Mouse (Mus musculus): ENCODE measurements at regions not wholly inside any gene's neighbourhood (a gene's known extent, or its start where the extent isn't known, plus 50 kb on each side); places are given as distances from the start of the nearest gene placed in this dataset.
"Not testable (repeated sequence)": the region's sequence is repeated elsewhere in the genome, so short reads cannot be mapped to it uniquely, and the experiment has no call there.

DNA sequence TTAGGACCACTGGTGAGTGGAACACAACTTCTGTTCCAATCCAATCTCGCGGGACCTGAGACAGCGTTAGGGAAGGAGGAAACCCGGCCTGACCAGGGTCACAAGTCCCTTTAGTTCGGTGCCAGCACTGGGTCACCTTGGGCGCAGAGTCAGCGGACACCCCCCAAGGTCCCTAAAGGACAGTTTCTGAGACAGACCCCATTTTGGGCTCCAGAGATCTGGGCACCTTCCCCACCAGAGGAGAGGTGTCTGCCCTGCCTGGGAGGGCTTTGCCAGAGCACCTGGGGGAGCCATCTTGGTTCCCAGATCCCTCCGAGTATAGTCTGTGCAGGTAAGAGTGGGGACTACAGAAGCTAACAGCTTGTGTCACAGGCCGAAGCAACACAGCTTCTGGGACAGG is 270.5 kb upstream of the Impg1 start:
- H3K36me3 ChIP-seq (ENCODE audit: control insufficient read depth, insufficient read depth, low read length); H3K9ac ChIP-seq (ENCODE audit: low read length); DNase-seq (ENCODE audit: low spot score); ATAC-seq (ENCODE audit: insufficient number of reproducible peaks, low FRiP score, low TSS enrichment, low read depth); H3K9me3 ChIP-seq (ENCODE audit: control insufficient read depth, low read length); H3K4me3 ChIP-seq (ENCODE audit: low read depth, low read length); H3K27ac ChIP-seq (replicated peaks; ENCODE audit: low read depth, low read length); H3K4me1 ChIP-seq (ENCODE audit: control insufficient read depth, insufficient read depth, low read length); H3K27me3 ChIP-seq (ENCODE audit: control insufficient read depth, insufficient read depth, low read length); H3K4me2 ChIP-seq (ENCODE audit: low read depth, severe bottlenecking): not testable (repeated sequence)
- 91% methylated on average over 9 of the region's 9 CpGs for WGBS

DNA sequence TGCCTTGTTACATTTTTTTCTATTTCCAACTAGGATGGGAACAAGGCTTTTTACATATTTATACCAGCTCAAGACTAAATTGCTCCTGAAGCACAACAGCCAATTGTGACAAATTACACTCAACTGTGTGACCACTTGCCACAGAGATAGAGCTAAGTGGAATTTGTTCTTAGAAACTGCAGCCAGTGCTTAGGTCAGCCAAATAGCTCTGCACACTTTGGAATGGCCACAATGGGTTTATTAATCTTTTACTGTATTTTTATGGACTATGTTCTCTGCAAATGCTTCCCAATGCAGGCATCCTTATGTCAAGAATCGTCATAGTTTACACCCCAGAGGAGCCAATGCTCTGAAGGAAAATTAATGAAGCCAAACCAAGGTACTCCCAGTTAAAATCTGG is 267.7 kb upstream of the Impg1 start:
- WGBS = 74% methylated on average over 1 of the region's 1 CpGs
- DNase-seq (ENCODE audit: low spot score) = no peak
- no peak for ATAC-seq (ENCODE audit: insufficient number of reproducible peaks, low FRiP score, low TSS enrichment, low read depth)
- H3K36me3 ChIP-seq (ENCODE audit: control insufficient read depth, insufficient read depth, low read length) = no peaks in the 10 kb centered on the region
- H3K4me3 ChIP-seq (ENCODE audit: low read depth, low read length) = no peak overlapping the region
- no peak overlapping the region for H3K9ac ChIP-seq (ENCODE audit: low read length)
- H3K4me2 ChIP-seq (ENCODE audit: low read depth, severe bottlenecking) = no peak overlapping the region
- no peaks in the 10 kb centered on the region for H3K9me3 ChIP-seq (ENCODE audit: control insufficient read depth, low read length)
- H3K27ac ChIP-seq (replicated peaks; ENCODE audit: low read depth, low read length) = no peak overlapping the region
- no peaks in the 10 kb centered on the region for H3K4me1 ChIP-seq (ENCODE audit: control insufficient read depth, insufficient read depth, low read length)
- H3K27me3 ChIP-seq (ENCODE audit: control insufficient read depth, insufficient read depth, low read length) = no peaks in the 10 kb centered on the region

DNA sequence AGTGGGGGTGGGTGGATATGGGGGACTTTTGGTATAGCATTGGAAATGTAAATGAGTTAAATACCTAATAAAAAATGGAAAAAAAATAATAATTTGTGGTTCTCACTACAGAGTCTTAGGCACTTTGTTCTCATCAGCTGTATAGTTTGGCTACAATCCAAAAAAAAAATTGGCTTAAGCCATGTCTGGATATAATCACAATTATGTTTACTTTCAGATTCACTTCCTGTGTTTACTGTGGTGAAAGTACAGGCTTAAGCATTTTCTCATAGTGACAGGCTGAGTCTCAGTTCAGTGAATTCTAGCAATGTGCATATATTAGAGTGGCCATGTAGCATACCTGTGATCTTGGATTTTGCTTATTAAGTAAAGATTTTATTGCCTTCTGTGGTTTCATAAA is 258.4 kb upstream of the Impg1 start:
- no peaks in the 10 kb centered on the region for H3K36me3 ChIP-seq (ENCODE audit: control insufficient read depth, insufficient read depth, low read length)

DNA sequence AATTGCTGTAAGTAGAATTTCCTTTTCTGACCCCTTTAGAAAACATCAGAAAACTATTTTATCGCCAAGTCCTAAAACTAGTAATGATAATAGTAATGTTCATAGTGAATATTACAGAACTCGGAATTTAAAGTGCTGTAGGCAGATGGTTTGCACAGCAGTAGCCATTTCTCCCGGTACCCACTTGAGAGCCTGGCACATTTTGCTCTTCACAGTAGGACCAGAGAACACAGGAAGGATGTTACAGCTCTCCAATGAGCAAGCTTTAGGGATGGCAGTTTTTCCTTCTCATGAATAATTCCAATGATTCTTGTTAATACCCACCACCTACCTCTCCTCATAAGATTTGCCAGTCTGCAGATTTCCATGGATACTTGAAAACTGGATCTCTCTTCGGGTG is 253.2 kb upstream of the Impg1 start:
- no peaks in the 10 kb centered on the region for H3K9me3 ChIP-seq (ENCODE audit: control insufficient read depth, low read length)
- 90% methylated on average over 4 of the region's 4 CpGs for WGBS
- no peak overlapping the region for H3K27ac ChIP-seq (replicated peaks; ENCODE audit: low read depth, low read length)
- H3K4me3 ChIP-seq (ENCODE audit: low read depth, low read length) = no peak overlapping the region
- no peak overlapping the region for H3K9ac ChIP-seq (ENCODE audit: low read length)
- ATAC-seq (ENCODE audit: insufficient number of reproducible peaks, low FRiP score, low TSS enrichment, low read depth) (no peak), DNase-seq (ENCODE audit: low spot score) (no peak)
- H3K4me2 ChIP-seq (ENCODE audit: low read depth, severe bottlenecking) = no peak overlapping the region
- no peaks in the 10 kb centered on the region for H3K4me1 ChIP-seq (ENCODE audit: control insufficient read depth, insufficient read depth, low read length)
- H3K27me3 ChIP-seq (ENCODE audit: control insufficient read depth, insufficient read depth, low read length) = no peaks in the 10 kb centered on the region
- H3K36me3 ChIP-seq (ENCODE audit: control insufficient read depth, insufficient read depth, low read length) = no peaks in the 10 kb centered on the region

More for the DNA sequence above, 258.4 kb upstream of the Impg1 start:
- H3K4me3 ChIP-seq (ENCODE audit: low read depth, low read length) = no peak overlapping the region
- no peaks in the 10 kb centered on the region for H3K4me1 ChIP-seq (ENCODE audit: control insufficient read depth, insufficient read depth, low read length)
- H3K4me2 ChIP-seq (ENCODE audit: low read depth, severe bottlenecking) = no peak overlapping the region
- no peak overlapping the region for H3K27ac ChIP-seq (replicated peaks; ENCODE audit: low read depth, low read length)
- no peak for ATAC-seq (ENCODE audit: insufficient number of reproducible peaks, low FRiP score, low TSS enrichment, low read depth)
- no peak for DNase-seq (ENCODE audit: low spot score)
- H3K27me3 ChIP-seq (ENCODE audit: control insufficient read depth, insufficient read depth, low read length) = no peaks in the 10 kb centered on the region
- no peaks in the 10 kb centered on the region for H3K9me3 ChIP-seq (ENCODE audit: control insufficient read depth, low read length)
- H3K9ac ChIP-seq (ENCODE audit: low read length) = no peak overlapping the region

DNA sequence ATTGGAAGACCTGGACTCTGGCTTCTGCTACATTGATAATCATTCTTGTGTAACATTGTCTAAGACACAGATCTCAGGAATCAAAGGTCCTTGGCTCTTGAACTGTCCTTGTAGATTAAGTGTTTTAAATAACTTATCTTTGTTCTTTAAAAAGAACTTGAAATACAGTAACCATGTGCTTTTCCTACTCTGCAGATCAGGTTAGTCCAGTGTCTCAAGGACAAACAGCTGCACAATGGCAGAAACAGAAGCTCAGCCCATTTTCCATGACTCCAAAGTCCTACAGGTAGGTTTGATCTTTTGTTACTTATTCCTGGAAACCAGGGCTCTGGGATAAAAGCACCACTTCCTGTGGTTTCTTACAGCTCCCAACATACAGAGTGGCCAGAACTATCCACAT is 244.5 kb upstream of the Impg1 start:
- H3K4me3 ChIP-seq (ENCODE audit: low read depth, low read length) = no peak overlapping the region
- H3K36me3 ChIP-seq (ENCODE audit: control insufficient read depth, insufficient read depth, low read length) = no peaks in the 10 kb centered on the region
- no peaks in the 10 kb centered on the region for H3K27me3 ChIP-seq (ENCODE audit: control insufficient read depth, insufficient read depth, low read length)
- no peak overlapping the region for H3K9ac ChIP-seq (ENCODE audit: low read length)
- no peaks in the 10 kb centered on the region for H3K9me3 ChIP-seq (ENCODE audit: control insufficient read depth, low read length)
- H3K4me2 ChIP-seq (ENCODE audit: low read depth, severe bottlenecking) = no peak overlapping the region
- ATAC-seq (ENCODE audit: insufficient number of reproducible peaks, low FRiP score, low TSS enrichment, low read depth) (no peak), DNase-seq (ENCODE audit: low spot score) (no peak)
- no peaks in the 10 kb centered on the region for H3K4me1 ChIP-seq (ENCODE audit: control insufficient read depth, insufficient read depth, low read length)
- no peak overlapping the region for H3K27ac ChIP-seq (replicated peaks; ENCODE audit: low read depth, low read length)

DNA sequence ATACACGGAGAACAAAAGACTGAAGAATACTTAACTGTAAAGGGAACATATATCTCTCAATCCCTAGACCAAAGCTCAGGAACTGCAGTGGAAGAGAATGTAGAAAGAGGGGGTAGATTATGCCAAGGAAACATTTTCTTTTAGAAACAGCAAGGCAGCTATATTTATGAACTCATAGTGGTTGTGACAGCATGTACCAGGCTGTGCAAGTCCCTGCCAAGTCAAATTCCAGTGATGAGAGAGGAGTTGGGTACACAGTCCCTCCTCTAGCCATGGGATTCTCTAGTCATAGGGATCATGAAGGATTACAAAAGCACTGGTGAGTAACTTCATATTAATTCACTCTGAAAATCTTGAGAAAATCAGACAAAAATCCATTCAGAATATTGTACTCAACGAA is 240.0 kb upstream of the Impg1 start:
- no peak overlapping the region for H3K9ac ChIP-seq (ENCODE audit: low read length)
- no peak overlapping the region for H3K4me2 ChIP-seq (ENCODE audit: low read depth, severe bottlenecking)
- H3K27me3 ChIP-seq (ENCODE audit: control insufficient read depth, insufficient read depth, low read length) = no peaks in the 10 kb centered on the region
- H3K36me3 ChIP-seq (ENCODE audit: control insufficient read depth, insufficient read depth, low read length) = no peaks in the 10 kb centered on the region
- DNase-seq (ENCODE audit: low spot score) = no peak
- WGBS = 87% methylated on average over 2 of the region's 2 CpGs
- H3K4me3 ChIP-seq (ENCODE audit: low read depth, low read length) = no peak overlapping the region
- no peak overlapping the region for H3K27ac ChIP-seq (replicated peaks; ENCODE audit: low read depth, low read length)
- no peaks in the 10 kb centered on the region for H3K9me3 ChIP-seq (ENCODE audit: control insufficient read depth, low read length)
- no peak for ATAC-seq (ENCODE audit: insufficient number of reproducible peaks, low FRiP score, low TSS enrichment, low read depth)
- H3K4me1 ChIP-seq (ENCODE audit: control insufficient read depth, insufficient read depth, low read length) = no peaks in the 10 kb centered on the region

DNA sequence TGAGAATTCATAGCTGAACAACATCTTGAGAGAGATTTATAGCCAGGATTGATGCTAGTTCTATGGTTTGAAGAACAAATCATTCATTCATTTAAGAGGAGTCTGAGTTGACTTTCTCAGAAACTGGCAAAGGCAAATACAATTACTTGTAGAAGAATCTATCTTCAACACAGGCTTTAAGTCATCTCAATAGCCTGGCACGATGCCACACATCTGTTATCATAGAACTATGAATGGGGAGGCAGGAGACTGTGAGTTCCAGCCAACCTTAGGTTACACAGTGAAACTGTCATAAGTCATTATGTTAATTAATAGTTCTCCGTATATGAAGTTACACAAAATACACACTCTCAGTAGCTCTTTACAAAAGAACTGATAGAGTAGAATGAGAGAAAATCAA is 231.9 kb upstream of the Impg1 start:
- H3K9ac ChIP-seq (ENCODE audit: low read length) = no peak overlapping the region
- WGBS = 87% methylated on average over 2 of the region's 2 CpGs
- no peaks in the 10 kb centered on the region for H3K36me3 ChIP-seq (ENCODE audit: control insufficient read depth, insufficient read depth, low read length)
- no peaks in the 10 kb centered on the region for H3K9me3 ChIP-seq (ENCODE audit: control insufficient read depth, low read length)
- no peak overlapping the region for H3K27ac ChIP-seq (replicated peaks; ENCODE audit: low read depth, low read length)
- H3K27me3 ChIP-seq (ENCODE audit: control insufficient read depth, insufficient read depth, low read length) = no peaks in the 10 kb centered on the region
- H3K4me3 ChIP-seq (ENCODE audit: low read depth, low read length) = no peak overlapping the region
- H3K4me2 ChIP-seq (ENCODE audit: low read depth, severe bottlenecking) = no peak overlapping the region
- H3K4me1 ChIP-seq (ENCODE audit: control insufficient read depth, insufficient read depth, low read length) = no peaks in the 10 kb centered on the region
- no peak for ATAC-seq (ENCODE audit: insufficient number of reproducible peaks, low FRiP score, low TSS enrichment, low read depth)
- DNase-seq (ENCODE audit: low spot score) = no peak

DNA sequence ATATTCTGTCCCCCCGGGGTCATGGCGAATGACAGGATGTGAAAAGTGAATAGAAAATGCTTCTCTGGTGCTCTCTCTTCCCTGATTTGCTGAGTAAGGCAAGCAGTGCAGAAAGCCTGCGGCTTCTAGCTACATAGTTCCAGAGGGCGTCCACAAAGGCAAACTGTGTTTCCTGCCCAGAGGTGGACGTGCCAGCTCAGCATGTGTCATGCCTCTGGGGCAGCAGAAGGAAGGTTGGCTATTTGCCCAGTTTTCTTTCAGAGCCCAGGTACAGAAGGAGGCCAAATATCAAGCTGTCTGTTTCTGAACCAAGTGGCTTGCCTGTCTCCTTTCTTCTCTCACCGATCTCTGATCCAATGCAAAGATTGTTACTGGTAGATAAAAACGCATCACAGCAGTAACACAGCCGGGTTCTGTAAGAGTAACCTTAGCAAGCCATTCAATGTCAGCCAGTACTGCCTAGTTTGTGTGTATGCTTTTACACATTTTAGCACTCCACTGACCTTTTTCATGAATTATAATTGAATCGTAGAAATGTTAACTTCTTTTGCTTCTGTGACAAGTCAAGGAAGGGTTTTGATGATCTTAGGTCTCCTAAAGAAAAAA is 223.3 kb upstream of the Impg1 start:
- DNase-seq (ENCODE audit: low spot score) (no peak), ATAC-seq (ENCODE audit: insufficient number of reproducible peaks, low FRiP score, low TSS enrichment, low read depth) (no peak)
- H3K27me3 ChIP-seq (ENCODE audit: control insufficient read depth, insufficient read depth, low read length) = no peaks in the 10 kb centered on the region

DNA sequence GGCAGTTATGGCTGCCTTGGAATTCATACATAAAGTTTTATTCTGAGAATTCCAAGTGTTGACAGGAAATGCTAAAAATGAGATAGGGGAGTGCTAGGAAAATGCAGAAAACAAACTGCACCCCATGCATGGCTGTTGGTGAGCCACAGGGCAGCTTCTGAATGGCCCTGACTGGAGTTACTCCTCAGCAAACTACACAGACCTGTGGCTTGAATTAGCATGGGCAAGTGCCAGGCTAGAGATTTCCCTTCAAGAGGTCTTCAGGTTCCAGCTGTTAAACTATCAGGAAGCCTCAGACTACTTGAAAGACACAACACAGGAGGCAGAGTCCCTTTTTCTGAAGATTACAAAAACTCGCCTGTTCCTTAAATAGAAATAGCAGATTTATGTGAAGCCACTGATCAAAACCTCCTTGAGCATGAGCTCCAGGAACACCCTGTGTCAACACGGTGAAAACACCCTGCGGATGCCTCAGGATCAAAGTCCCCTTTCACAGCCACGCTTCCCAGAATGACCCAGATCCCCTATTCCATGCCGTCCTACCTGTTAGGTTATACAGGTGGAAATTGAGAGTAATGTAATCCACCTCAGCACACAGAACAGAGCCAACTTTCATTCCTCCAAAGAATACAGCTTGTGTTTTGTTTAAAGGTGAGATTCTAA is 217.9 kb upstream of the Impg1 start:
- Histone ChIP-seq H3K9me3 (ENCODE audit: control insufficient read depth, low read length) (no peaks in the 10 kb centered on the region), H3K27me3 (ENCODE audit: control insufficient read depth, insufficient read depth, low read length) (no peaks in the 10 kb centered on the region), H3K9ac (ENCODE audit: low read length) (no peak overlapping the region), H3K4me2 (ENCODE audit: low read depth, severe bottlenecking) (no peak overlapping the region), H3K4me3 (ENCODE audit: low read depth, low read length) (no peak overlapping the region), H3K27ac (replicated peaks; ENCODE audit: low read depth, low read length) (no peak overlapping the region), H3K36me3 (ENCODE audit: control insufficient read depth, insufficient read depth, low read length) (no peaks in the 10 kb centered on the region), H3K4me1 (ENCODE audit: control insufficient read depth, insufficient read depth, low read length) (no peaks in the 10 kb centered on the region)
- WGBS = 62% methylated on average over 5 of the region's 5 CpGs
- DNase-seq (ENCODE audit: low spot score) (no peak), ATAC-seq (ENCODE audit: insufficient number of reproducible peaks, low FRiP score, low TSS enrichment, low read depth) (no peak)

More for the DNA sequence above, 223.3 kb upstream of the Impg1 start:
- no peak overlapping the region for H3K9ac ChIP-seq (ENCODE audit: low read length)
- H3K36me3 ChIP-seq (ENCODE audit: control insufficient read depth, insufficient read depth, low read length) = no peaks in the 10 kb centered on the region
- WGBS = 77% methylated on average over 9 of the region's 9 CpGs
- H3K4me3 ChIP-seq (ENCODE audit: low read depth, low read length) = no peak overlapping the region
- no peaks in the 10 kb centered on the region for H3K4me1 ChIP-seq (ENCODE audit: control insufficient read depth, insufficient read depth, low read length)
- H3K9me3 ChIP-seq (ENCODE audit: control insufficient read depth, low read length) = no peaks in the 10 kb centered on the region
- no peak overlapping the region for H3K27ac ChIP-seq (replicated peaks; ENCODE audit: low read depth, low read length)
- H3K4me2 ChIP-seq (ENCODE audit: low read depth, severe bottlenecking) = no peak overlapping the region

Data from limb, embryonic 11.5 days (tissue).